Mouse (Mus musculus) lung, postnatal 0 days (tissue): ENCODE data around the gene H2afx. TPM values are rescaled to one million over a fixed set of nuclear protein-coding genes. Genes with fewer than 3 reads are reported as not detected.
"Not testable (repeated sequence)": the region's sequence is repeated elsewhere in the genome, so short reads cannot be mapped to it uniquely, and the experiment has no call there.

Experiments
- ATAC-seq: fragments of 200-750 bp; cut with Nextera tagmentation; 2 replicates; pipeline ENCODE4 v1.8.0; 2017; ENCODE audit warnings: moderate library complexity
- DNase-seq: peaks from one replicate; pipeline ENCODE4 v3.0.0-alpha.2; 2016; ENCODE audit warnings: low spot score
- H3K27ac ChIP-seq: fragments of 300-500 bp; sonication (generic); 2 replicates; pipeline ENCODE4 v1.5.1; 2014; ENCODE audit warnings: antibody characterized with exemption, mild to moderate bottlenecking, low read length, mixed read lengths
- H3K27me3 ChIP-seq: fragments of 300-500 bp; sonication (generic); replicated peaks from 2 replicates; pipeline ENCODE4 v1.6.1; 2014; ENCODE audit warnings: low read length, mixed read lengths; ENCODE audit not compliant: insufficient read depth
- H3K36me3 ChIP-seq: fragments of 300-500 bp; sonication (generic); 2 replicates; pipeline ENCODE4 v1.6.1; 2014; ENCODE audit warnings: low read length, mixed read lengths; ENCODE audit not compliant: insufficient read depth
- H3K4me1 ChIP-seq: fragments of 300-500 bp; sonication (generic); 2 replicates; pipeline ENCODE4 v1.6.1; 2014; ENCODE audit warnings: antibody characterized with exemption, low read depth, low read length, mixed read lengths; ENCODE audit not compliant: insufficient read depth
- H3K4me2 ChIP-seq: fragments of 300-500 bp; sonication (generic); replicated peaks from 2 replicates; pipeline ENCODE4 v1.6.1; 2014; ENCODE audit warnings: low read depth, mild to moderate bottlenecking, low read length, moderate library complexity, mixed read lengths
- H3K4me3 ChIP-seq: fragments of 300-500 bp; sonication (generic); 2 replicates; pipeline ENCODE4 v1.5.1; 2014; ENCODE audit warnings: low read depth, low read length
- H3K9ac ChIP-seq: fragments of 300-500 bp; sonication (generic); replicated peaks from 2 replicates; pipeline ENCODE4 v1.6.1; 2014; ENCODE audit warnings: low read depth, mild to moderate bottlenecking
- H3K9me3 ChIP-seq: fragments of 300-500 bp; sonication (generic); 2 replicates; pipeline ENCODE4 v1.6.1; 2016; ENCODE audit warnings: low read length, mixed read lengths
- CTCF ChIP-seq: IDR thresholded peaks from 2 replicates; pipeline ENCODE4 v1.5.1; 2016; ENCODE audit warnings: antibody characterized with exemption, mild to moderate bottlenecking
- EP300 ChIP-seq: IDR thresholded peaks from 2 replicates; pipeline ENCODE4 v1.6.1; 2016; ENCODE audit warnings: antibody characterized with exemption, mild to moderate bottlenecking, control low read depth
- WGBS: fragments of 180-500 bp; shearing (Covaris S2); extraction: QIAGEN DNeasy Blood & Tissue Kit; methylation state at CpG from one replicate; pipeline ENCODE4 v1.1.7; 2014; 5-methylcytosine and 5-hydroxymethylcytosine counted together
- polyA plus RNA-seq: library from polyadenylated mRNA; unstranded; fragments of >200 nt; fragmentation: Nextera tagmentation; extraction: Ambion mirVana; gene quantifications from 2 replicates; pipeline ENCODE4 v1.2.1, GENCODE M21; 2015

The H2afx gene
- polyA plus RNA-seq, 1 experiment from 2014 or later = 50.0 TPM

DNA sequence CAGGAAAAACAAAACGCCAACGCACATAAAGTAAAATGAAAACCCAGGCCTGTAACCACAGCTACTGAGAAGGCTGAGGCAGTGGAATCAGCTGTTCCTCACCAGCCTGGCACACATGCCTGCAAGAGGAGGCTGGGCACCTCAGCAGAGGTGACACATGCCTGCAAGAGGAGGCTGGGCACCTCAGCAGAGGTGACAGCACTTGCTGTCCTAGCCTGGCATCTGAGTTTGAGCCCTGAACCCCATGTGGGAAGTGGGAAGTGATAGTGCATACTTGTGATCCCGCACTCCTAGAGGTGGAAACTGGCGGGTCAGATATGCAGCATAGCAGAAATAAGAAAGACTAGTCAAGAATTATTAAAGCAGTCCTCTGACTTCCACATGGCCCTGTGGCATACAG is 16.9 kb downstream of the H2afx start:
- no peak overlapping the region for H3K27ac ChIP-seq
- ATAC-seq (no peak), DNase-seq (no peak)
- no peaks in the 10 kb centered on the region for H3K9me3 ChIP-seq
- no peak overlapping the region for H3K4me3 ChIP-seq
- 95% methylated on average over 4 of the region's 4 CpGs for WGBS
- peaks cover 51% of the 10 kb centered on the region; the same call in 1 of the 2 replicates for H3K36me3 ChIP-seq
- H3K9ac ChIP-seq = no peak overlapping the region
- TF ChIP-seq CTCF = no peak
- no peak for TF ChIP-seq EP300
- no peaks in the 10 kb centered on the region for H3K27me3 ChIP-seq
- no peak overlapping the region for H3K4me2 ChIP-seq
- no peaks in the 10 kb centered on the region for H3K4me1 ChIP-seq

DNA sequence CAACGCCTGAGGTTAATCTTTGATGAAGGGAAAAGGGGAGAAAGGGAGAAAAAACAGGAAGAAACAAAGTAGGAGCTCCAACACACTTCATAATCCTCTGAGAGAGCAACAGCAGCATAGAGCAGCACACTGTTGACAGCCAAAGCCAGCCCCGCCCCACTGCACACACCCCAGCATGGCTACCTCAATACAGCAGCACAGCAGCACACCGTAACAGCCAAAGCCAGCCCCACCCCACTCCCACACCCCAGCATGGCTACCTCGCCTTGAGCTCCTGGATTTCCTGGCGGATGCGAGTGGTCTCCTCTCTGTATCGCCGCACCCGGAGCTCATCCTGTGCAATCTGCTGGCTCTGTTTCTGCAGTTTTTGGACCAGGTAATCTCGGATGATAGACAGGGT is 17.8 kb downstream of the H2afx start:
- H3K4me2 ChIP-seq = no peak overlapping the region
- H3K4me3 ChIP-seq = no peak overlapping the region
- no peak overlapping the region for H3K9ac ChIP-seq
- H3K27ac ChIP-seq = no peak overlapping the region
- peaks cover 53% of the 10 kb centered on the region; the same call in 1 of the 2 replicates for H3K36me3 ChIP-seq
- DNase-seq = no peak
- no peak for TF ChIP-seq EP300
- no peak for TF ChIP-seq CTCF
- 95% methylated on average over 10 of the region's 10 CpGs for WGBS
- ATAC-seq = no peak
- H3K4me1 ChIP-seq = no peaks in the 10 kb centered on the region
- no peaks in the 10 kb centered on the region for H3K27me3 ChIP-seq
- no peaks in the 10 kb centered on the region for H3K9me3 ChIP-seq

DNA sequence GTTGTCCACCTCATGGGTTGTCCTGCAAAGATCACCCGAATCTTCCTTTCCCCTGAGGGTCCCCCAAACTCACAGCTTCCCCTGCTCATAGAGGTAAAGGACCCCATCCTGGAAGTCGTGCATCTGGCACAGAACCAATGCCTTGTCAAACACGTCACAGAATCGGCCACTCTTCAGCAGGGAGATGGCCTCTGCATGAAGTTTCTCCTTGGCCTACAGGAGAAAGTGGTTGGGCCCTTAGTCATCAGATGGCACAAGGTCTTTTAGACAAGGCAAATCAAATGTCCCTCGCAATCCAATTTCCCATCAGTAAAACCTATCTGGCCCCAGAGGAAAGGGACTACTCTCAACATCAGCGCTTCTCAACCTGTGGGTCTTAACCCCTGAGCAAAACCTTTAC is 18.6 kb downstream of the H2afx start:
- H3K9me3 ChIP-seq = no peaks in the 10 kb centered on the region
- no peak overlapping the region for H3K4me3 ChIP-seq
- peaks cover 51% of the 10 kb centered on the region; the same call in 1 of the 2 replicates for H3K36me3 ChIP-seq
- WGBS = 85% methylated on average over 6 of the region's 6 CpGs
- DNase-seq (no peak), ATAC-seq (no peak)
- no peaks in the 10 kb centered on the region for H3K27me3 ChIP-seq
- H3K4me2 ChIP-seq = no peak overlapping the region
- no peak overlapping the region for H3K27ac ChIP-seq
- H3K4me1 ChIP-seq = no peaks in the 10 kb centered on the region
- no peak overlapping the region for H3K9ac ChIP-seq
- TF ChIP-seq CTCF (no peak), EP300 (no peak)

DNA sequence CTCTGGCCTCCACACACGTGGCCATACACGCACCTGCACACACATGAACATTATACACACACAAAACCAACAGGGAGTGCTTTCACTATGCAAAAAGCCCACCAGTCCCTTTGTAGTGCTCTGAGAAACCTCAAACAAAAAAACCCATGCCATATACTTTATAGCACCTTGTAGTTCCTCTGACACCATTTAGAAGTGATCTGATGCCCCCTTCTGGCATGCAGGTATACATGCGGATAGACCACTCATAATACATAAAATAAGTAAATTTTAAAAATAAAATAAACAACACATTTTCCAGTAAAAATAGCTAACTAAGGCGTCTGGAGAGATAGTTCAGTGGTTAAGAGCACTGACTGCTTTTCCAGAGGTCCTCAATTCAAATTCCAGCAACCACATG is 22.7 kb downstream of the H2afx start:
- Histone ChIP-seq H3K4me2 (no peak overlapping the region), H3K27ac (no peak overlapping the region), H3K9ac (no peak overlapping the region), H3K4me3 (no peak overlapping the region), H3K36me3 (peaks cover 45% of the 10 kb centered on the region; the same call in 1 of the 2 replicates), H3K27me3 (no peaks in the 10 kb centered on the region), H3K9me3 (no peaks in the 10 kb centered on the region), H3K4me1 (no peaks in the 10 kb centered on the region)
- WGBS = 77% methylated on average over 4 of the region's 4 CpGs
- no peak for ATAC-seq
- peak; percentile 67 for DNase-seq
- no peak for TF ChIP-seq EP300
- TF ChIP-seq CTCF = peak; percentile 62

DNA sequence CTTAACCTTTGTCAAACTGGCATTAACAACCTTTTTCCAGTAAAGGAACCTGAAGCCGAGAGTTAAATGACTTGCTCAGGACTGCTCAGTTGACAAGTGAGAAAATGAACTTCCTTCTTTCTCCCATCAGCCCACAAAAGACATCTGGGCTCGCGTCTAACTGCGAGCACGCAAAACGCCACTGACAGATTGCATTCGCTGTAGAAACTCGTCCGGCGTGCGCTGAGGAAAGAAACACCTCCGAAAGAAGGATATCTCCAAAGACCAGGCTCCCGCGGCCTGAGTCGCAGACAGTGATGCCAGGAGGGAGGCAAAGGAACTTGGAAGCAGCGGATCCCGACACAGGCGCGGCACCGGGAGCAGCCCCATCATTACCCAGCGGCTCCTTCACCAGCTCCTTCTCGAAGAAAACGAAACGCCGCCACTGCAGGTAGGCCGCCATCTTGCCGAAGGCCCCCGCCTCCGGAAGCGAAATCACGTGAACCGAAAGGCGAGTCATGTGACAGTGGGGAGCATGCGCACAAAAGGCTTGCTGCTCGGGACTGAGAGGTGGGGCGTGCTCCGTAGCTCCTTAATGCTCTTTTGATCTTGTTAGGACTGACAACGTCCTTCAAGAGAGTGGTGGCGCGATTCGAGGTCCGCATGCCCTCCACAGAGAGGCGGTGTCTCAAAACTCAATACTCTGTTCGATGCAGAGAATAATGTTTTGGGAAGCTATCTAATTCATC is 26.9 kb downstream of the H2afx start, which contains the start of gene Vps11:
TSS of gene Vps11 (minus strand) at position 481 of the 728 bp plus-strand sequence.
- no peaks in the 10 kb centered on the region for H3K27me3 ChIP-seq
- WGBS = 2% methylated on average over 44 of the region's 44 CpGs
- H3K36me3 ChIP-seq = peaks cover 14% of the 10 kb centered on the region; the same call in 1 of the 2 replicates
- peak within 1 kb of the TSS; percentile 94 for H3K4me3 ChIP-seq
- H3K4me1 ChIP-seq = no peaks in the 10 kb centered on the region
- H3K27ac ChIP-seq = peak within 1 kb of the TSS; percentile 85
- peak within 1 kb of the TSS; percentile 84 for H3K4me2 ChIP-seq
- ATAC-seq (peak; percentile 97), DNase-seq (peak; percentile 99)
- peak within 1 kb of the TSS; percentile 93 for H3K9ac ChIP-seq
- no peaks in the 10 kb centered on the region for H3K9me3 ChIP-seq
- TF ChIP-seq EP300 = no peak
- TF ChIP-seq CTCF = peak; percentile 44

DNA sequence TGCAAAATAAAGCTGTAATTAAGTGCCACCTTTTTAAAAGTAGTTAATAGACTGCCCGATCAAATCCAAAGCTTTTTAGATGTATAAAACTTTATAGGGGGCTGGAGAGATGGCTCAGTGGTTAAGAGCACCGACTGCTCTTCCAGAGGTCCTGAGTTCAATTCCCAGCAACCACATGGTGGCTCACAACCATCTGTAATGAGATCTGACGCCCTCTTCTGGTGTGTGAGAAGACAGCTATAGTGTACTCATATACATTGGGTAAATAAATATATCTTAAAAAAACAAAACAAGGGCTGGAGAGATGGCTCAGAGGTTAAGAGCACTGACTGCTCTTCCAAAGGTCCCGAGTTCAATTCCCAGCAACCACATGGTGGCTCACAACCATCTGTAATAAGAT is 27.4 kb downstream of the H2afx start:
- peak overlapping the region; percentile 94 for H3K4me3 ChIP-seq
- peak; percentile 37 for ATAC-seq
- H3K9ac ChIP-seq = 0 out of 2 replicates have a peak overlapping the region, but pooled peaks have one; percentile 93
- peak overlapping the region; percentile 84 for H3K4me2 ChIP-seq
- not testable (repeated sequence) for H3K27me3 ChIP-seq, DNase-seq, H3K4me1 ChIP-seq, H3K9me3 ChIP-seq
- H3K36me3 ChIP-seq = peaks cover 12% of the 10 kb centered on the region; the same call in 1 of the 2 replicates
- 40% methylated on average over 4 of the region's 4 CpGs for WGBS
- peak overlapping the region; percentile 2; the same call in 1 of the 2 replicates for H3K27ac ChIP-seq
